Mouse (Mus musculus) erythroid progenitor cell, adult 5-6 weeks (primary cell): Measurements from ENCODE around the gene Ccdc149. TPM values are rescaled to one million over a fixed set of nuclear protein-coding genes. Genes with fewer than 3 reads are reported as not detected.

Source experiments
- ATAC-seq: replicated peaks from 2 replicates; pipeline ENCODE4 v1.8.0; 2016; ENCODE audit warnings: moderate number of reproducible peaks, mild to moderate bottlenecking, moderate TSS enrichment, inconsistent platforms; ENCODE audit not compliant: poor library complexity, low FRiP score, severe bottlenecking
- total RNA-seq, 2 experiments: library from RNA; stranded (forward) in 1 of 2; stranded (reverse) in 1 of 2; fragments of 150-400 nt in 1 of 2; fragments of 186-747, 209-891 nt in 1 of 2; gene quantifications; 2 replicates each; pipeline versions ENCODE4 v1.2.3 to v1.2.4; 2015 to 2017; ENCODE audit warnings: low replicate concordance in 2 of 2

Gene Ccdc149
- total RNA-seq, 2 experiments from 2014 or later: not detected

DNA sequence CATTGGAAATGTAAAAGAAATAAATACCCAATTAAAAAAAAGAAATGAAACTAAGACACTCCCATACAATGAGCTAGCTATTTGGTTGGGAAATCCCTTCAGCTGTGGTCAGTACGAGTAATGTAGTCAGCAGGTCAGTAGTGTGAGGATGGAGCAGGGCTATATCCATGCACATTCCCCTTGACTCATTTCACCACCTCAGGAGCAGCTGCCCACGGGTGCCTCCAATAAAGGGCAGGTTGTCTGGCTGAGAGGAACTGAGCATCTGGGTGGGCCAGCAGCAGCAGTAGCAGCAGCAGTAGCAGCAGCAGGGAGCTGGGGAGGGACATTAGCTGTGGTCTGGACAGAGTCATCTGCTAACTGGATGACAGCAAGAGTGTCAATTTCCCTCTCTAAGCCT lies 85.3 kb downstream of the Ccdc149 start:
- no peak for ATAC-seq

DNA sequence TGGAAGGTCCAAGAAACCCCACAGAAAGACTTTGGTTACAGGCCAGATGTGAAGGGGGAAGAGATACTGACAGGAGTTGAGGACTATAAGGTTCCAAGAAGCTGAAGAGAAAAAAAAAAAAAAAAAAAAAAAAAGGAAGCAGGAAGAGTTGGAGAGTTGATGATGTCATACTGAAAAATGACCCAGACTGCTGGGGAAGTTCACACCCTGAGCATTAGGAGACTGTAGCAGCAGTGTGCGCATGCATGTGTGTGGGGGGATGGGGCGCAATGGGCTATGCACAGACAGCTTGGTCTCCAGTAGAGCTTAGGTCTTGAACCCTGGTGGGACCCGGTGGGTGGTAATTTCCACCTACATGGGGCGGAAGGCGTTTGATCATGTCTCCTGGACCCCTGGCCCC lies 87.6 kb downstream of the Ccdc149 start:
- no peak for ATAC-seq

DNA sequence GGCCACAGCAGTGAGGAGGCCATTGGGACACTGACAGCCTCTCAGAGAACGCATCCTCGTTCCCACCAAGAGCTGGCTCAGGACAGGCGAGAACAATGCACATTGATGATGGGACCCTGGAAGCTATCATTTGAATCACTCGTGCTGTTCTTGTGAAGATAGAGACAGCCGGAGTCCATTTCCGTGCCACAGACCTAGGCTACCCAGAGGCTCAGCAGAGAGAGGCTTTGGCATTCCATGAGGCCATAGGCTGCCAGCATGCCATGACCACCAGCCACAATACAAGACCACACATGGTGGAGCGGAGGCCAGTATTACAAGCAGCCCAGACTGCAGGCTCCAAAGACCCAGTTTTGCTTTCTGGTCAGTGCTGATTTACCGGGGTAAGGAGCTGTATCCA lies 88.5 kb downstream of the Ccdc149 start:
- ATAC-seq: no peak

DNA sequence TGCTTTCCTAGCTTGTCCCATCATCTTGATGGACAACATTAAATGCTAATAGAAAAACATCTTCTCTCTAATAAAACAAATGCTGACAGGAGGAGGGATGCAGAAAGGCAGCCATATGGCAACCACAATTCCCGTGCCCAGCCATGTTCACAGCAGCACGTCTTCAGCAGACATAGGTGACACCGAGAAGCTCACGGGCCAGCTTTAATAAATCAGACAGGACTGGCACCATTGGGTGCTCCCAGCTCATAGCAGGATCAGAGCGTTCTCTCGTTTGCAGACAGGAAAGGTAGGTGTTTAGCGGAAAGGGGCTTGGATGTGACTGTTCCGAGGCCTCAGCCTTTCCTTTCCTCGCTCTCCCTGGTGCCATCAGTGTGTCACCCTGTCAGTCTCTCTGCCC lies 95.5 kb downstream of the Ccdc149 start:
- no peak for ATAC-seq

DNA sequence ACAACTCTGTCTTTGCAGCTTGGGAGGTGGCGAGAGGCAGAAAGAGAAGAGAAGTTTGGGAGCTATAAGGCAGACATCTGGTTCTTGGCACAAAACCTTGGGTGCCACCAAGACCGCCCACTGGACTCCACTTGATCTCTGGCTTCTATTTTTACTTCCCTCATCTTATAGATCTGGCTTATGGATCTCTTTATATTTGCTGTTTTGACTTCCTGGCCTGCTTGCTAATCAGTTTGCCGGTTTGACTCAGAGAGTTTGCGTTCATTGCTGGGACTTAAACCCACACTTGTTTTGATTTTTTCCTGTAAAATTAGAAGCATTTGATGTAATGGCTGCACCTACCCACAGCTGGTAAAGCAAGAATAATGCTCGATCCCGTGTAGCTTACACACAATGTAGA lies 100.4 kb downstream of the Ccdc149 start:
- ATAC-seq: no peak

DNA sequence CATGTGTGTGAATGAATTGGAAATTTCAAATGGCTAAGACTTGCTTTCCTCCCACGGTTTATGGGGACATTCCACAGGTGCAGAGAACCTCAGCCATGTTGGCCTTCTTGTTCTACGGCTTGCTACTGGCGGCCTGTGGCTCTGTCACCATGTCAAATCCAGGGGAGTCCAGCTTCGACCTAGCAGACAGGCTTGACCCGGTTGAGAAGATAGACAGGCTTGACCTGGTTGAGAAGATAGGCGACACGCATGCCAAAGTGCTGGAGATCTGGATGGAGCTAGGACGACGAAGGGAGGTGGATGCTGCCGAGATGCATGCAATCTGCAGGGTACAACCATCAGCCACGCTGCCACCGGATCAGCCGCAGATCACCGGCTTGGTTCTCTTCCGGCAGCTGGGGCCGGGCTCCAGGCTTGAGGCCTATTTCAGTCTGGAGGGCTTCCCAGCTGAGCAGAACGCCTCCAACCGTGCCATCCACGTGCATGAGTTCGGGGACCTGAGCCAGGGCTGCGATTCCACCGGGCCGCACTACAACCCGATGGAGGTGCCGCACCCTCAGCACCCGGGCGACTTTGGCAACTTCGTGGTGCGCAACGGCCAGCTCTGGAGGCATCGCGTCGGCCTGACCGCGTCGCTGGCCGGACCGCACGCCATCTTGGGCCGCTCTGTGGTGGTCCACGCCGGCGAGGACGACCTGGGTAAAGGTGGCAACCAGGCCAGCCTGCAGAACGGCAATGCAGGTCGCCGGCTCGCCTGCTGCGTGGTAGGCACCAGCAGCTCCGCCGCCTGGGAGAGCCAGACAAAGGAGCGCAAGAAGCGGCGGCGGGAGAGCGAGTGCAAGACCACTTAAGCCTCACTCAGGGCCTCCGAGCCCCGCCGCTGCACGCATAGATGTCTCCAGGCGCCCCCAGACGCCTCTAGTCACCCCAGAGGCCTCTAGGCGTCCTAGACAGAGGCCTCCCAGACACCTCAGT lies 103.2 kb downstream of the Ccdc149 start:
- ATAC-seq: no peak

DNA sequence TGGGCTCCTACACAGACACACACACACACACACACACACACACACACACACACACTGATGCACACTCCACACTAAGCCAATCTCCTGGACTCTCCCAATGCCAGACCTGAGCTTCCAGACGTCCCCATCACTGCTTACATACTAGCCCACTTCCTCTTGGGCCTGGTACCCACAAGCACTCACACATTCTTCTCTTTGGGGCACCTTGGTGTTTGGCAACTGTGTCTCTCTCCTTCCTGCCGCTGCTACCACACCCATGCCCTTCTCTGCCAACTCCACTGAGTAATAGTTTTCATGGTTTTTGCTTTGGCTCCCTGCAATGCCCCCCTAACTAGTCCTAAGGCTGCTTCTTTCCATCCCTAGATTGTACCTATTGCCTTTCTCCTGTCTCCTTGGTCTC lies 104.7 kb downstream of the Ccdc149 start:
- no peak for ATAC-seq

DNA sequence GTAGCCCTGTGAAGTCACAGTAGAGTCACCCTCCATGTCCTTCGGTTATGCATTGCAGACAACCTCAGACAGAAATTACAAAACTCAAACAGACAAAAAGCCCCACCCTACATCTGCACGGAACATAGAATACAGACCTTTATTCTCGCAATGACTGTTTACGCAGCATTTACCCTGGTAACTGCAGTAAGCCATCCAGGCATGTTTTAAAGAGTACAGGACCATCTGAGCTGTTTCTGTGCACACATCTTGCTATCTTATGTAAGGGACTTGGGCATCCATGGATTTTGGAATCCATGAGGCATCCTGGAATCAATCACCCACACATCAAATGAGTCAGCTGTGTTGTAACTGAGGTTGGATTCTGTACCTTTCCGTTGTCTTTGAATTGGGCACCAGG lies 105.4 kb downstream of the Ccdc149 start:
- no peak for ATAC-seq

DNA sequence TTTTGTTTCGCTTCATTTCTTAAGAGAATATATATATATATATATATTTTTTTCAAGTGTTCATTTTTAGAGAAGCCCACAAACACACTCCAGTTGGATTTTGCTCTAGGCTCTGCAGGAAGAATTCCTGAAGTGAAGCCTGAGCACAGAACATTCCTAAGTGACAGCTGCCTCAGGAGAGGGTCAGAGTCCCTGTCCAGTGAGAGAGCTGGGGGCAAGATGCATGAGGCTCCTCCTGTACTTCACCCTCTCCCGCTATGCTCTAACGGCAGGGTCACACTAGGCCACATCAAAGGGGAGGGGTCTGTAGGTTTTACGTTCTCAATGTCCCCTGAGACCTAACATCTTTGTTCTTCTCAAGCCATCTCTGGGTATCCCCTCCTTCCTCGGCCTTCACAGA lies 106.8 kb downstream of the Ccdc149 start:
- no peak for ATAC-seq

DNA sequence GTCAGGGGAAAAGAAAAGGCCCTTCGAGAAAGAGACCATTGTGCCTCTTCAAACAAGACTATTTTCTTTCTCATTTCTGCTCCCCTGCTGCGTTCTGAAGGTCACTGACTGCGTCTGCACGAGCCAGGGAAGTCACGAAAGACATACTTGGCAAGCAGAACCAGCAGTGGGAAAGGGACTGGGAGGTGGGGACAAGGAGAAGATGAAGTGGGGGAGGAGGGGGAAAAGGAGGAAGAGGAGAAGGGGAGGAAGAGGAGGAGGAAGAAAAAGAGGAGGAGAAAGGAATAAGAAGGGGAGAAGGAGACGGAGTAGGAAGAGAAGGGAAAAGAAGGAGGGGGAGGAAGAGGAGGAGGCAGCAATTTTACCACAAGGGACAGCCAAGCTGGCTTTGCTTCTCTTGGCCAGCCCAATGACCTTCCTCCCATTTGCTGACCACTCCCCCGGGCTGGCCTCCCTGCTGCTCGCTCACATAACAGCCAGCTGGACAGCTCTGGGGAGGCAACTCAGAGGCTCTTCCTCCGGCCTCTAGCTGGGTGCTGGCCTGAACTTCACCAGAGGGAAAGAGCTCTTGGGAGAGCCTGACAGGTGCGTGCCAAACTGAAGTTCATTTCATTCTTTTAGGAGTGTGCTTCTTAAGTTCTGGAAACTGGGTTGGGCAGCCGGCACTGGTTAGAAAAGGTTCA lies 107.7 kb downstream of the Ccdc149 start, which contains the start of gene Sod3:
Sod3 (plus strand) TSS at position 324 of the 683 bp plus-strand sequence.
- no peak for ATAC-seq

DNA sequence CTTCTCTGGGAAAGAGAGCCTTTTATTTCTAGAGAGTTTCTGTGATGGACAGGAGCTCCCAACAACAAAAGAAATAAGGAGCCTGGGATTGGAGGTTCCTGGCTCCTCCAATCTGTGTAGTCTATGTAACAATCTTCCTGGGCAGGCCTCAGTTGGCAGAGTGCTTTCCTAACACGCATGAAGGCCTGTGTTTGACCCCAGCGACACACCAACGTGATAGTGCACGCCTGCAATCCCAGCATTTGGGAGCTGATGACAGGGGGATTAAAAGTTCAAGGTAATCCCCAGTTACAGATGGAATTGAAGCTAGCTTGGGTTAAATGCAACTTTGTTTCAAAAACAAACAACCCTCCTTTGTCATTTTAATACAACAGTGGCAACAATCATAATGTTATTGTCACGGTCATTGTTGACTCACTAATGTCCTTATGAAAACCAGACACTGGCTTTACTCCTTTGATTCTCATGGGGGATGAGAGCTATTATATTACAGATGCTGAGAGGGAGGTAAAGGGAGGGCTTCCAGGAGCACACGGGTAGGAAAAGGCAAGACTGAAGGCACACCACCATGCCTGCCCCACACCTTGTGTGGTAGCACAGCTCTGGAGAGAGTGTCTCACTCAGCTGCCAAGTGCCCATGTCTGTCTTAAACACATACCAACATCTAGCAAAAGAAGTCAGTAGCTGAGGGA lies 108.4 kb downstream of the Ccdc149 start:
- no peak for ATAC-seq

DNA sequence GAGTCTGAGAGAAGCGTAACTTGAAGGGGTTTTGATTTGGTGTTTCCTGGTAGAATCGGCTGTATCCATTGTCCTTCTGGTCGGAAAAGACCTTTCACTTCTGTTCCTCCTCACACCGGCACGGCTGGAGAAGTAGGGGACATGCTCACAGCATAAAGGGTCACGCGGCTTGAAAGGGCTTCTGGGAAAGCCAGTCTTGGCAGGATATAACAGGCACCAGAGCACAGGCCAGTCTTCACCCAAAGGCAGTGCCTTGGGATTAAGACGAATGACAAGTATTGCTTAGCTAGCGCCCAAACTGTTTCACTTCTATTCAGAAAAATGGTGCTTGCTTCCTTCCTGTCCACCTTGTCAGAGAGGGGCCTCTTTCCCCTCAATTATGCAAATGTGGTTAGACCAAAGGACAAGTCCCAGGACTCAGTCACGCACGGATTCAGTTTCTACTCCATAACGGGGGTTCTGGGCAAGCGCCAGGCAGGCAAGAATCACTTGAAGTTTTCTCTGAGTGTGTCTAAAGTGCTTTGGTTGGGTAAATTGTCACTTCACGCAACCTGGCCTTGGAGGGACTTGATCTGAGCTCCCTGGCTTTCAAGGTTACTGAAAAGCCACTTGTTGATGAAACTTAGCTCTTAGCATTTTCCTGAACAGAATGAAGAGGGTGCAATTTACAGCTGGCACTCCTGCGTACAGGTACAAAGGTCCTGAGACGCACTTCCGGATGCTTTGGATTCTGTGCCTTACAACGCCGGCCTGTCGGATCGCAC lies 110.9 kb downstream of the Ccdc149 start:
- no peak for ATAC-seq

DNA sequence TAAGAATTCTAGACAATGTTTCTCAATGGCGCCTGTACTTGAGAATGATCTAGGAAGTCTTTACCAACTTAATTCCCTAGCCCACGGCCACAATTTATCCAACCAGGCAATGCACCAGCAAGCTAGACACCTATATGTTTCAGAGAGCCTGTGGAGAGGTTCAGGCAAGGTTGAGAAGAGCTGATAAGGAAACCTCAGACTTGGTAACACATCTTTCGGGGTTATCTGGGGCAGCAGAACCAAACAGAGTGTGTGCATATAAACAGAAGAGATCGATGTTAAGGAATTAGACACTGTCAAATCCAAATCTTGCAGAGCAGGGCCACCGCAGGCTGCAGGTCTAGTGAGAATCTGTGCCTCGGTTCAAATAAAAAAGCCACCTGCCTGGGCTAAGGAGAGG lies 113.2 kb downstream of the Ccdc149 start:
- no peak for ATAC-seq

DNA sequence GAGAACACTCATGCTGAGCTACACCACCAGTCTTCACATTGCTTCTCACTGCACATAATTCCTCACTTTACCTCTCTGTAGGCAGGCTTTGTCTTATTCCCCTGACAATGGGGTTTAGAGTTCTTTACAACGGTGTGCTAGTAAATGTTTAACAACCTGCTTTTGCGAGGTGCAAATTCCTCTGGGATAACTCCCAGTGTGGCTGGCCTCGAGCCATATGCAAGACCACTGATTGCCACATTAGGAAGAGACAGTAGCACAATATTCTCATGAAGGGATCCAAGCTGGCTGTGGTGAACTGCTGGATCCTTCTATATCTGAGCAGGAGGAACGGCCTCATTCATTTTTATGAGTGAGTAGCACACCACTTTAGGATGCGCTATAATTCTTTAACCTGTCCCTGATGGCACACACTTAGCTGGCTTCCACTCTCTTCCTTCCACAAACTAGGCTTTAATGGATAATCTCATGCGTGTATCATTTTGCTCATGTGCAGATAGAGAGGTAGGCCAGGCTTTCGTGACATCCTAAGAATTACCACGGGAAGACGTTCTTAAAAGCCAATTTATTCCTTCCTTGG lies 114.1 kb downstream of the Ccdc149 start:
- ATAC-seq: no peak

DNA sequence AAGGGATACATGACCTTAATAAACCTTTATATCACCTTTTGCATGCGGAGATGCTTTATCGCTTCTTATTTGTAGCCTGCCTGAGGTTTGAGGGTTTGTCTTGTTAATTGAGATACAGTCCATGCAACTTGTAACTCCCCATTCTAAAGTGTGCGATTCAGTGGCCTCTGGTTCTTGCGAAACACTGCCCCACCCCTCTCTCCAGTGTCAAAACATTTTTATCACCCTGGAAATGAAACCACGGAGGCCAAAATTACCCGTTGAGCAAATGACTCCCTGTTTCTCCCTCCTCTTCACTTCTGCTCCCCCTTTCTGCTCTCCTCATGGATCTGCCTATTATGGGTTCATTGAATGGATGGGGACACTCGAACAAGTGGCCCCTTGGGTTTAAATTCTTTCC lies 115.7 kb downstream of the Ccdc149 start:
- ATAC-seq: no peak

DNA sequence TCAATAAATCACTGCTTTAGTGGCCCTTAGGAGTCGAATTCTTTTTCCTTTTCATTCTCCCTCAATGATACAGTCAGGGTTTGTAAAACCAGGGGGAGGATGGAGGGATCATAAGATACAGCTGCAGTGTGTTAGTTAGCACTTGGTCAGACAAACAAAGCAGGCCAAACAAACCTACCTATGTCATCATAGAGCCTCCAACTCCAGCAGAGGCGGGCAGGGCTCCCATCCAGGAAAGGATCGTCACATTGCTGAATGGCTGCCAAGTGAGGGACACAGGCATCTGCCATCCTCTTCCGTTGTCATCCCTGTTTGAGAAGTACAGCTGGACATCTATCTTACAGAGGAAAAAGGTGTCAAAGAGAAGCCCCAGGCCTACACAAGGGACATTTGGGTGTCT lies 116.9 kb downstream of the Ccdc149 start:
- no peak for ATAC-seq

DNA sequence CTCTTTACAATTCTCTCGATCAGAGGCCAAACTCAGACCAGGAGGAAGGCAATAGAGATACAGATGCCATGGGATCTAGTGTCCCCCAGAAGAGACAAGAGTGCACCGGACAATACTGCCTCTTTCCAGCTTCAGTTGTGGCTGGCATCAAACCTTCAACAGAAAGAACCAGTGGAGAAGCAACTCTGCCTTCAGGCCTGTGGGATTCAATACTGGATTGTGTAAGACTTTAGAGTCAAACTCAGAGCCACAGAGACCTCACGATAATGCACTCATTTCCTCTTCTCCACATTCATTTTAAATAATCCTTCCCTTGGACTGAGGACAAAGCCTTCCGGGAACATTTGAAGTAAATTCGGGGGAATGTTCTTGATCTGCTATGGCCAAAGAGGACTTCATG lies 118.6 kb downstream of the Ccdc149 start:
- ATAC-seq: no peak

DNA sequence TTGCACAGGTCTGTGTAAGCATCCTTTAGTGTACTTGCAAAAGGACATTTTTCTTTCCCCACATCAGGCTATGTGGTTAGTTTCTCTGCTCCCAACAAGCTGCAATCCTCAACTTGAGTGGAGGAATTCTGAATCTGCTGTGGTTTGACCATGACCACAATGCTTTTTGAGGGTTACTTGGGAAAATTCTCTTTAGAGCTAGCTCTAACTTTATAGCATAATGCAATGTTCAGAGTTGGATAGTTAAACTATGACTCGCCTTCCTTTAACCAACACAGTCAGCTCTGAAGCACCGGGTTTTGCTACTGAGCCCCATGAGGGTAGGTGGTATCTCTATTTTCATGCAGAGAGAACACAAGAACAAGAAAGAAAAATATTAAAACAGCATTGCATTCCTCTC lies 119.8 kb downstream of the Ccdc149 start:
- no peak for ATAC-seq

DNA sequence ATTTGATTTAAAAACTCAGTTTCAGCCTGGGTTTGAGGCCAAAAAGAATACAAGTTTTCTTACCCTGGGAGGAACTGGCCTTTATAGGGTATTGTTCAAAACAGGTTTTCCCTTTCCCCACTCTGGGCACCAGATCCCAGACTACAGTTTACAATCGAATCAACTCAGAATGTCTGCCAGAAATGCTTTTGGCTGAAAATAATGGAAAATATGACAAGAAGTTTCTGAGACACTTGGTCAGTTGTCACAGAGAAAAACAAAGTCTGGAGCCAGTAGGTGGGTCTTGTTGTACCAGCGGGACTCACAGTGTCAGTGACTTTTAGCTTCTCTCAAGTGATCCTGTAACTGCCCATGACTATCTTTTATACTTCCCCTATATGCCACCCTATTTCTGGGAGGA lies 120.9 kb downstream of the Ccdc149 start:
- no peak for ATAC-seq

DNA sequence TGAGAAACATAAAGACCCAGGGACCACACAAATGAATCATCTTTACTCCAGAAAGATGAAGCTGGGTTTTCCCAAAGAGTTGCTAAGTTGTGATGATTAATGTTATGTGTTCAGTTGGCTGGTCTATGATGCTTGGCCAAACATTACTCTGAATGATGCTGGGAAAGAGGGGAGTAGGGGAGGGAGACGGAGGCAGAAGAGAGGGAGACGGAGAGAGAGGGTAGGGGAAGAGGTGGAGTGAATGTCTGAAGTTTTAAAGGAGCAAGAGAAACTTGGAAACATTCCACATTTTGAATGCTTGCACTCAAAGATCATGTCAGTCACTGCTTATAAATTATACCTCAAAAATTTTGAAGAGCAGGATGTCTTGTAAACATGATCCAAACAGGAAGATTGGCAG lies 124.4 kb downstream of the Ccdc149 start:
- ATAC-seq: no peak
